Comparison of ENCODE assay signal across 9 mouse cellular contexts in the genomic region with DNA sequence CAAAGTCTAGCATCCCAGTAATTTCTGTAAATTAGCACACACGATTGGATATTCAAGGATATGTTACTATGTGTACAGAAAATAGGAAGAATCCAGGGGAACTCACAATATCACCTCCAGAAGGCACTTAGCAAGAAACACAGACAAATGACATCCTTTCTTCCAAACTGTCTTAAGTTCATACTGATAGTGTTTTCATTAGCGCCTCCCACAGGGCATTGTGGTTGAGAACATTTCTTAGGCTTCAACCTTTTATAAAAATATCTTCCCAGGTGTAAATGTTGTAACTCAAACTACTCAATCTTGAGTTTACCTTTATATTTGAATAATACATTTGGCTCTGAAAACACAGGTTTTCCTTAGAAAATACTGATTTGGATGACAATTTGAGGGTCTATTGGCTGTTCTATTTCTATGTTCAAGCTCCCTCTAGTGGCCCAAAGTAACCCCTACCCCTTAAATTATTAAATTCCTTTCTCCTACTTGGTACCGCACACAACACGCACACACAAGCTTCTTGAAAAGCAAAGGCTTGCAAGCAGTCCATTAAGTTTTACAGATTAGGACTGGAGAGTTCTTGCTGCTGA. TPM values are rescaled to one million over a fixed set of nuclear protein-coding genes. Genes with fewer than 3 reads are reported as not detected.
DNase-seq lines count a peak whose midpoint lies in the region; ATAC-seq lines count a peak whose summit lies in the region.
"Had no signal": no experiment of that assay in that cellular context is flagged by ENCODE, and none has a peak within 500 bp of the region (broad histone marks: within the 10 kb centered on the region; RNA-seq: fewer than 3 reads in every experiment).

No protein-coding gene starts in this region.

- H3K4me1 ChIP-seq in hindbrain, embryonic 11.5 days (replicated peaks; ENCODE audit: control insufficient read depth, insufficient read depth, low read length): no peaks in the 10 kb centered on the region
- H3K4me1 ChIP-seq in hindbrain, embryonic 12.5 days: no peaks in the 10 kb centered on the region
- no peaks in the 10 kb centered on the region for H3K4me1 ChIP-seq in forebrain, embryonic 16.5 days (replicated peaks; ENCODE audit: control insufficient read depth, insufficient read depth, low read length)
- no peaks in the 10 kb centered on the region for H3K4me1 ChIP-seq in midbrain, embryonic 16.5 days (ENCODE audit: control insufficient read depth, insufficient read depth, low read length)
- H3K4me1 ChIP-seq: limb, embryonic 12.5 days had no signal

- no peak overlapping the region for H3K4me2 ChIP-seq in hindbrain, embryonic 11.5 days (replicated peaks; ENCODE audit: low read depth, low read length)
- H3K4me2 ChIP-seq in hindbrain, embryonic 12.5 days (replicated peaks): no peak overlapping the region
- no peak overlapping the region for H3K4me2 ChIP-seq in forebrain, embryonic 16.5 days (ENCODE audit: low read length)
- H3K4me2 ChIP-seq in midbrain, embryonic 16.5 days (ENCODE audit: low read length): no peak overlapping the region
- H3K4me2 ChIP-seq: limb, embryonic 12.5 days had no signal

- no peak overlapping the region for H3K9ac ChIP-seq in hindbrain, embryonic 11.5 days (ENCODE audit: low read depth, low read length)
- H3K9ac ChIP-seq in hindbrain, embryonic 12.5 days: no peak overlapping the region
- no peak overlapping the region for H3K9ac ChIP-seq in forebrain, embryonic 16.5 days (replicated peaks; ENCODE audit: low read depth, low read length)
- H3K9ac ChIP-seq in midbrain, embryonic 16.5 days (ENCODE audit: low read depth, low read length): no peak overlapping the region
- H3K9ac ChIP-seq: limb, embryonic 12.5 days had no signal

- ATAC-seq in hindbrain, embryonic 11.5 days (ENCODE audit: low FRiP score): peak; percentile 51; the same call in 1 of the 2 replicates
- ATAC-seq in hindbrain, embryonic 12.5 days (ENCODE audit: low FRiP score): no peak
- ATAC-seq in forebrain, embryonic 16.5 days: peak; percentile 61; the same call in 1 of the 2 replicates
- peak; percentile 50; the same call in 1 of the 2 replicates for ATAC-seq in midbrain, embryonic 16.5 days

- no peaks in the 10 kb centered on the region for H3K36me3 ChIP-seq in hindbrain, embryonic 11.5 days (ENCODE audit: control insufficient read depth, insufficient read depth, low read length)
- peaks cover 20% of the 10 kb centered on the region for H3K36me3 ChIP-seq in hindbrain, embryonic 12.5 days
- peaks cover 11% of the 10 kb centered on the region for H3K36me3 ChIP-seq in forebrain, embryonic 16.5 days (ENCODE audit: control insufficient read depth, insufficient read depth)
- H3K36me3 ChIP-seq in midbrain, embryonic 16.5 days (ENCODE audit: control insufficient read depth, insufficient read depth, low read length): no peaks in the 10 kb centered on the region

- DNase-seq in hindbrain, embryonic 11.5 days (ENCODE audit: low spot score): peak; percentile 60
- DNase-seq in 3134 (ENCODE audit: extremely low read depth, insufficient read length, low spot score) (peak; percentile 10), ES-CJ7 (ENCODE audit: low read depth, low spot score) (peak; percentile 48)
- no peak for DNase-seq in adrenal gland, adult 2 months
- no peak for DNase-seq in gastrocnemius, postnatal 14 days

- intact Hi-C loops in gastrocnemius, postnatal 14 days (cut with DNase I; ENCODE audit: low total_unique reads): loop anchor here (10.0 kb wide), 1 partner anchor 189 kb away; no protein-coding TSS in a partner anchor

- no peaks in the 10 kb centered on the region for H3K9me3 ChIP-seq in hindbrain, embryonic 11.5 days (ENCODE audit: control insufficient read depth, low read length)
- H3K9me3 ChIP-seq in hindbrain, embryonic 12.5 days (replicated peaks): no peaks in the 10 kb centered on the region
- H3K9me3 ChIP-seq in forebrain, embryonic 16.5 days (ENCODE audit: control insufficient read depth, low read length): no peaks in the 10 kb centered on the region
- H3K9me3 ChIP-seq in midbrain, embryonic 16.5 days (replicated peaks; ENCODE audit: control insufficient read depth, low read length, poor library complexity, severe bottlenecking): no peaks in the 10 kb centered on the region
- H3K9me3 ChIP-seq: limb, embryonic 12.5 days had no signal

- no peak overlapping the region for H3K4me3 ChIP-seq in hindbrain, embryonic 11.5 days (ENCODE audit: low read depth, low read length)
- H3K4me3 ChIP-seq in hindbrain, embryonic 12.5 days: no peak overlapping the region
- H3K4me3 ChIP-seq in forebrain, embryonic 16.5 days (replicated peaks; ENCODE audit: low read length): no peak overlapping the region
- H3K4me3 ChIP-seq in midbrain, embryonic 16.5 days (ENCODE audit: low read depth, low read length): no peak overlapping the region
- H3K4me3 ChIP-seq: limb, embryonic 12.5 days had no signal

- H3K27ac ChIP-seq in hindbrain, embryonic 11.5 days (ENCODE audit: low read depth, low read length): no peak overlapping the region
- H3K27ac ChIP-seq in hindbrain, embryonic 12.5 days: no peak overlapping the region
- no peak overlapping the region; the same call in 1 of the 2 replicates for H3K27ac ChIP-seq in forebrain, embryonic 16.5 days (ENCODE audit: low read length)
- no peak overlapping the region for H3K27ac ChIP-seq in midbrain, embryonic 16.5 days (ENCODE audit: low read length)
- H3K27ac ChIP-seq: limb, embryonic 12.5 days had no signal

- no peaks in the 10 kb centered on the region for H3K27me3 ChIP-seq in hindbrain, embryonic 11.5 days (ENCODE audit: control insufficient read depth, insufficient read depth, low read length)
- H3K27me3 ChIP-seq in hindbrain, embryonic 12.5 days: no peaks in the 10 kb centered on the region
- H3K27me3 ChIP-seq in forebrain, embryonic 16.5 days (replicated peaks; ENCODE audit: control insufficient read depth, insufficient read depth, low read length): no peaks in the 10 kb centered on the region
- H3K27me3 ChIP-seq in midbrain, embryonic 16.5 days (ENCODE audit: control insufficient read depth, insufficient read depth, low read depth, low read length): no peaks in the 10 kb centered on the region
- H3K27me3 ChIP-seq: limb, embryonic 12.5 days had no signal

- 77% methylated on average over 4 of the region's 4 CpGs for WGBS in hindbrain, embryonic 11.5 days
- WGBS in hindbrain, embryonic 12.5 days: 71% methylated on average over 4 of the region's 4 CpGs
- 68% methylated on average over 4 of the region's 4 CpGs for WGBS in forebrain, embryonic 16.5 days
- WGBS in midbrain, embryonic 16.5 days: 67% methylated on average over 4 of the region's 4 CpGs

RNA-seq across cellular contexts. Expression of a gene that starts 27.8 kb away (rescaled TPM):
- polyA plus RNA-seq in hindbrain, embryonic 11.5 days (2014; fragmentation: Nextera tagmentation; extraction: Ambion mirVana): 9.1 and 15.4 TPM in 2 replicates
- 10.5 and 12.1 TPM in 2 replicates for polyA plus RNA-seq in hindbrain, embryonic 12.5 days (2016; fragmentation: Nextera tagmentation; extraction: Ambion mirVana)
- 8.1 and 8.2 TPM in 2 replicates for polyA plus RNA-seq in forebrain, embryonic 16.5 days (2015; fragmentation: Nextera tagmentation; extraction: Ambion mirVana)
- polyA plus RNA-seq in midbrain, embryonic 16.5 days (2015; fragmentation: Nextera tagmentation; extraction: Ambion mirVana): 6.1 and 6.9 TPM in 2 replicates
- 10 to 100 TPM; 32.7 to 54.3 TPM for total RNA-seq in adrenal gland, adult 2 months (2021)
- polyA plus RNA-seq in adrenal gland, adult 2 months (2012; rRNA removed): 9.6 and 12.6 TPM in 2 replicates
- total RNA-seq in gastrocnemius, postnatal 14 days (2021): 10 to 100 TPM; 25.8 to 41.2 TPM

RNA-seq across cellular contexts. Expression of a gene that starts 44.4 kb away (rescaled TPM):
- 1.7 and 2.0 TPM in 2 replicates for polyA plus RNA-seq in hindbrain, embryonic 11.5 days (2014; fragmentation: Nextera tagmentation; extraction: Ambion mirVana)
- 2.6 and 2.9 TPM in 2 replicates for polyA plus RNA-seq in hindbrain, embryonic 12.5 days (2016; fragmentation: Nextera tagmentation; extraction: Ambion mirVana)
- polyA plus RNA-seq in forebrain, embryonic 16.5 days (2015; fragmentation: Nextera tagmentation; extraction: Ambion mirVana): 3.0 and 3.5 TPM in 2 replicates
- 3.3 and 4.5 TPM in 2 replicates for polyA plus RNA-seq in midbrain, embryonic 16.5 days (2015; fragmentation: Nextera tagmentation; extraction: Ambion mirVana)
- total RNA-seq in adrenal gland, adult 2 months (2021): 1 to 10 TPM in 1 of 2 experiments, under 1 TPM in 1; 0.62 to 9.3 TPM
- polyA plus RNA-seq in adrenal gland, adult 2 months (2012; rRNA removed): 0.42 and 5.0 TPM in 2 replicates
- under 1 TPM; 0.14 to 0.29 TPM for total RNA-seq in gastrocnemius, postnatal 14 days (2021)

Comparison
In these comparisons a context has a peak if more than half of its experiments do, and no peak if none do; other contexts are left out.
1. DNase-seq: peak in hindbrain, embryonic 11.5 days (single experiment), 3134 (single experiment) and ES-CJ7 (single experiment); none in adrenal gland, adult 2 months (single experiment) and gastrocnemius, postnatal 14 days (single experiment).